Mouse (Mus musculus): Measurements from ENCODE around the gene Olfr1402. TPM values are rescaled to one million over a fixed set of nuclear protein-coding genes. Genes with fewer than 3 reads are reported as not detected.

Gene Olfr1402
- polyA plus RNA-seq (2012; rRNA removed) (not detected in 2 replicates), polyA plus RNA-seq (2014; fragmentation: Nextera tagmentation; extraction: Ambion mirVana) (not detected in 2 replicates)

GRCm38 (mm10) chr3:97421920-97422319 lies at the start of gene Olfr1402:
TSS of gene Olfr1402 (minus strand) at chr3:97422020.
- no peaks in the 10 kb centered on the region for H3K4me1 ChIP-seq (replicated peaks; ENCODE audit: control insufficient read depth in 2 of 2, insufficient read depth in 2 of 2, low read length in 1 of 2)
- TF ChIP-seq EP300 (IDR thresholded peaks at IDR 0.05; ENCODE audit: low read depth), result no peak
- no peak for TF ChIP-seq CTCF (IDR thresholded peaks at IDR 0.05; ENCODE audit: low read depth)
- no peaks in the 10 kb centered on the region for H3K36me3 ChIP-seq (replicated peaks; ENCODE audit: control insufficient read depth, insufficient read depth, low read depth)
- H3K4me2 ChIP-seq (ENCODE audit: low read depth), result no peak within 1 kb of the TSS
- no peaks in the 10 kb centered on the region for H3K9me3 ChIP-seq (ENCODE audit: control insufficient read depth, low read length)
- WGBS (ENCODE audit: insufficient replicate concordance), result 38% methylated on average over 1 of the region's 1 CpGs
- no peak within 1 kb of the TSS for H3K9ac ChIP-seq (replicated peaks)
- no peak within 1 kb of the TSS for H3K4me3 ChIP-seq (ENCODE audit: insufficient read depth in 1 of 2, low read depth in 2 of 2, low read length in 2 of 2)
- DNase-seq (ENCODE audit: low read depth in 3 of 3, low spot score in 3 of 3), result no peak
- ATAC-seq (ENCODE audit: insufficient read depth), result no peak
- H3K27me3 ChIP-seq (ENCODE audit: control insufficient read depth, insufficient read depth, low read length), result no peaks in the 10 kb centered on the region
- no peak within 1 kb of the TSS for H3K27ac ChIP-seq

- no peaks in the 10 kb centered on the region for H3K9me3 ChIP-seq (ENCODE audit: control insufficient read depth, low read length)
- no peak overlapping the region for H3K4me2 ChIP-seq (ENCODE audit: low read depth)
- H3K4me1 ChIP-seq (replicated peaks; ENCODE audit: control insufficient read depth in 2 of 2, insufficient read depth in 2 of 2, low read length in 1 of 2), result no peaks in the 10 kb centered on the region
- TF ChIP-seq CTCF (IDR thresholded peaks at IDR 0.05; ENCODE audit: low read depth) (no peak), EP300 (IDR thresholded peaks at IDR 0.05; ENCODE audit: low read depth) (no peak)
- no peak overlapping the region for H3K9ac ChIP-seq (replicated peaks)
- ATAC-seq (ENCODE audit: insufficient read depth) (no peak), DNase-seq (ENCODE audit: low read depth in 3 of 3, low spot score in 3 of 3) (no peak)
- no peaks in the 10 kb centered on the region for H3K36me3 ChIP-seq (replicated peaks; ENCODE audit: control insufficient read depth, insufficient read depth, low read depth)
- H3K27me3 ChIP-seq (ENCODE audit: control insufficient read depth, insufficient read depth, low read length), result no peaks in the 10 kb centered on the region
- H3K27ac ChIP-seq, result no peak overlapping the region
- no peak overlapping the region for H3K4me3 ChIP-seq (ENCODE audit: insufficient read depth in 1 of 2, low read depth in 2 of 2, low read length in 2 of 2)
- 59% methylated on average over 4 of the region's 4 CpGs for WGBS (ENCODE audit: insufficient replicate concordance)
Measured at GRCm38 (mm10) chr3:97455286-97455685, 33.5 kb upstream of the Olfr1402 start.

DNA sequence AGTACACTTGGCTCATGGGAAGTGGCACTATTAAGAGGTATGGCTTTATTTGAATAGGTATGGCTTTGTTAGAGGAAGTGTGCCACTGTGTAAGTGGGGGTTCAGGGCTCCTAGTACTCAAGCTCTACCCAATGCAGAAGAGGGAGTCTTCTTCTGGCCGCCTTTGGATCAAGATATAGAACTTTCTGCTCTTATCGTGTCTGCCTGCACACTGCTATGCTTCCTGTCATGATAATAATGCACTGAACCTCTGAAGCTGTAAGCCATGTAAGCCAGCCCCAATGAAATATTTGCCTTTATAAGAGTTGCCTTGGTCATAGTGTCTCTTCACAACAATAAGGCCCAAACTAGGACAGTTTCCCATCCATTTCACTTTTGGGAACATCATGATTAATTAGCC lies 16.8 kb upstream of the Olfr1402 start:
- H3K4me2 ChIP-seq (ENCODE audit: low read depth), result no peak overlapping the region
- H3K36me3 ChIP-seq (replicated peaks; ENCODE audit: control insufficient read depth, insufficient read depth, low read depth), result no peaks in the 10 kb centered on the region
- no peak overlapping the region for H3K9ac ChIP-seq (replicated peaks)
- H3K27ac ChIP-seq, result no peak overlapping the region
- ATAC-seq (ENCODE audit: insufficient read depth) (no peak), DNase-seq (ENCODE audit: low read depth in 3 of 3, low spot score in 3 of 3) (no peak)
- no peak overlapping the region for H3K4me3 ChIP-seq (ENCODE audit: insufficient read depth in 1 of 2, low read depth in 2 of 2, low read length in 2 of 2)
- 52% methylated on average over 2 of the region's 2 CpGs for WGBS (ENCODE audit: insufficient replicate concordance)
- no peak for TF ChIP-seq EP300 (IDR thresholded peaks at IDR 0.05; ENCODE audit: low read depth)
- no peak for TF ChIP-seq CTCF (IDR thresholded peaks at IDR 0.05; ENCODE audit: low read depth)
- no peaks in the 10 kb centered on the region for H3K4me1 ChIP-seq (replicated peaks; ENCODE audit: control insufficient read depth in 2 of 2, insufficient read depth in 2 of 2, low read length in 1 of 2)
- H3K9me3 ChIP-seq (ENCODE audit: control insufficient read depth, low read length), result no peaks in the 10 kb centered on the region
- no peaks in the 10 kb centered on the region for H3K27me3 ChIP-seq (ENCODE audit: control insufficient read depth, insufficient read depth, low read length)

DNA sequence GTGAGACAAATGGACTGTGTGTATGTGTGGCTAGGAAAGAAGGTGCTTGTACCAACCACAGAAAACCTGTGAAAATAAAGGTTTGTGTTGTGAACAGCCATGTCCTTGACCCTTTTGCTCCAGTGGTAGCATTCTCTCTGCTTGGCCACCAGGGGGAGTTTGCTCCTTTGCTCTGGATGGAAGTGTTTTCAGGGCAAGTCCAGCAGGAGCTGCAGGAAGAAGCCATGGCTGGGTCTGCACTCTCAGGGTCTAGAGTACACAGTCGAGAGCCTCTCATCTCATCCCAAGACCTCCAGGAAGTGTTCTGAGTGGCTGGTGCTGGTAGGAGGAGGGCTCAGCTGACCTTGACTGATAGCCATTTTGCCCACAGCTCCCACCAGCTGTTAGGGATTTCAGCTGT lies 27.5 kb downstream of the Olfr1402 start:
- no peak for ATAC-seq (ENCODE audit: insufficient read depth)
- H3K27ac ChIP-seq, result no peak overlapping the region
- 26% methylated on average over 1 of the region's 1 CpGs for WGBS (ENCODE audit: insufficient replicate concordance)
- no peak overlapping the region for H3K9ac ChIP-seq (replicated peaks)
- H3K36me3 ChIP-seq (replicated peaks; ENCODE audit: control insufficient read depth, insufficient read depth, low read depth), result no peaks in the 10 kb centered on the region
- no peak for TF ChIP-seq EP300 (IDR thresholded peaks at IDR 0.05; ENCODE audit: low read depth)
- peak; percentile 74 for TF ChIP-seq CTCF (IDR thresholded peaks at IDR 0.05; ENCODE audit: low read depth)
- H3K4me2 ChIP-seq (ENCODE audit: low read depth), result no peak overlapping the region
- peak in 1 of 3 experiments; percentile 0 for DNase-seq (ENCODE audit: low read depth in 3 of 3, low spot score in 3 of 3)
- no peaks in the 10 kb centered on the region for H3K27me3 ChIP-seq (ENCODE audit: control insufficient read depth, insufficient read depth, low read length)
- no peak overlapping the region for H3K4me3 ChIP-seq (ENCODE audit: insufficient read depth in 1 of 2, low read depth in 2 of 2, low read length in 2 of 2)
- H3K9me3 ChIP-seq (ENCODE audit: control insufficient read depth, low read length), result no peaks in the 10 kb centered on the region
- no peaks in the 10 kb centered on the region for H3K4me1 ChIP-seq (replicated peaks; ENCODE audit: control insufficient read depth in 2 of 2, insufficient read depth in 2 of 2, low read length in 1 of 2)

GRCm38 (mm10) chr3:97393079-97393478 lies 28.7 kb downstream of the Olfr1402 start:
- DNase-seq (ENCODE audit: low read depth in 3 of 3, low spot score in 3 of 3) (no peak), ATAC-seq (ENCODE audit: insufficient read depth) (no peak)
- Histone ChIP-seq H3K4me3 (ENCODE audit: insufficient read depth in 1 of 2, low read depth in 2 of 2, low read length in 2 of 2) (no peak overlapping the region), H3K4me2 (ENCODE audit: low read depth) (no peak overlapping the region), H3K27me3 (ENCODE audit: control insufficient read depth, insufficient read depth, low read length) (no peaks in the 10 kb centered on the region), H3K9me3 (ENCODE audit: control insufficient read depth, low read length) (no peaks in the 10 kb centered on the region), H3K27ac (no peak overlapping the region), H3K9ac (replicated peaks) (no peak overlapping the region), H3K4me1 (replicated peaks; ENCODE audit: control insufficient read depth in 2 of 2, insufficient read depth in 2 of 2, low read length in 1 of 2) (no peaks in the 10 kb centered on the region), H3K36me3 (replicated peaks; ENCODE audit: control insufficient read depth, insufficient read depth, low read depth) (no peaks in the 10 kb centered on the region)
- TF ChIP-seq CTCF (IDR thresholded peaks at IDR 0.05; ENCODE audit: low read depth), result peak; percentile 46
- no peak for TF ChIP-seq EP300 (IDR thresholded peaks at IDR 0.05; ENCODE audit: low read depth)
- WGBS (ENCODE audit: insufficient replicate concordance), result 50% methylated on average over 5 of the region's 5 CpGs
